8 mouse cellular contexts compared by ENCODE assay signal in the genomic region with DNA sequence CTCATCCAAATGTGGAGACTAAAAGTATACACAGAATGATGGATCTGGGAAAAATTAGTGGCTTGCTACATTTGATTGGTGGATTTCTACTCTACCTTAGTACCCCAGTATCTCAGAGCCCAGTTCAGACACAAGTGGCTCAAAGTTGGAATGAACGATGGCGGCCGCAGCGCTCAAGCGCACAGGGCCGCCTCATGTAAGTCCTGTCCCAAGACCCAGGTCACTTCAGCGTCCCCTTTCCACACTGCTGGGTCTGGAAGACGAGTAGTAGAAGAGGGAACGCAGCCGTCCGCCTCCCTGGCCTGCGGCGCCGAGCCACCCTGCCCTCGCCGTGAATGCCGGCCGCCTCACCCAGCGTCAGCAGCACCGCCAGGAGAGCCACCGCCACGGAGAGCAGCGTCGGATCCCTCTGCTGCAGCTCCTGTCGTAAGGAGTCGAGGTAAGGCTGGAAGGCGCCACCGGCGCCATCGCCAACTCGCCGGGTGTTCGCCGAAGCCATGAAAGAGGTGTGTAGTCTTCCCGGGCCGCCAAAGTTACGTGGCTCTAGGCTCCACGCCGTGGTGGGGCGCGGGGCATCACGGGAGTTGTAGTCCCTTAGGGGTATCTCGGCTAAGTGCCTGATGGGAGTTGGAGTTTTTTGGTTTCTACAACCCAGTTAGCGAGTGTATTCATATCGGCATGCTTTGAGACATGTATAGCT. TPM values are rescaled to one million over a fixed set of nuclear protein-coding genes. Genes with fewer than 3 reads are reported as not detected.
DNase-seq lines count a peak whose midpoint lies in the region; ATAC-seq and TF ChIP-seq lines count a peak whose summit lies in the region.

A gene (minus strand): TSS at position 577 of the 700 bp plus-strand sequence.

- peak within 1 kb of the TSS; percentile 82 to 99 (median 95) for H3K4me3 ChIP-seq in CH12.LX (replicated peaks in 1 of 3; ENCODE audit: low read depth in 2 of 3, low read length in 2 of 3, poor library complexity in 1 of 3)
- peak within 1 kb of the TSS; percentile 76 for H3K4me3 ChIP-seq in forebrain, embryonic 11.5 days (ENCODE audit: low read depth, low read length)
- H3K4me3 ChIP-seq in heart, embryonic 16.5 days (ENCODE audit: low read length): peak within 1 kb of the TSS; percentile 93
- H3K4me3 ChIP-seq in liver, embryonic 15.5 days (replicated peaks): peak within 1 kb of the TSS; percentile 84
- peak within 1 kb of the TSS; percentile 79 for H3K4me3 ChIP-seq in neural tube, embryonic 12.5 days

- TF ChIP-seq RAD21 in CH12.LX (IDR thresholded peaks at IDR 0.05; ENCODE audit: low read depth, low read length): no peak

- in situ Hi-C loops in CH12.LX (cut with MboI; ENCODE audit: low pct_ligation_motif_present, low pct_unique_long_range_greater_than_20kb, low sequenced_read_pairs): no loop called here

- peaks cover 20 to 29% of the 10 kb centered on the region in 2 experiments for H3K36me3 ChIP-seq in CH12.LX (replicated peaks in 1 of 2; ENCODE audit: control insufficient read depth in 1 of 2, insufficient read depth in 1 of 2, low read length in 1 of 2)
- peaks cover 8% of the 10 kb centered on the region; the same call in 1 of the 2 replicates for H3K36me3 ChIP-seq in forebrain, embryonic 11.5 days (ENCODE audit: control insufficient read depth, insufficient read depth, low read length)
- H3K36me3 ChIP-seq in heart, embryonic 16.5 days (ENCODE audit: control insufficient read depth, insufficient read depth): peaks cover 24% of the 10 kb centered on the region
- peaks cover 20% of the 10 kb centered on the region for H3K36me3 ChIP-seq in liver, embryonic 15.5 days (replicated peaks)
- peaks cover 19% of the 10 kb centered on the region for H3K36me3 ChIP-seq in neural tube, embryonic 12.5 days

- peak; percentile 89 for DNase-seq in CH12.LX (ENCODE audit: extremely low read depth)
- peak; percentile 85 for DNase-seq in c-Kit-positive CD71-positive TER-119-negative erythroid progenitor cells, embryonic 14.5 days (ENCODE audit: low read depth)
- DNase-seq in forebrain, embryonic 11.5 days (ENCODE audit: low spot score): peak; percentile 94
- peak; percentile 95 to 98 for DNase-seq in kidney, postnatal 36 days
- DNase-seq in telencephalon, adult 2 months (ENCODE audit: low read depth, low spot score): peak; percentile 90

- H3K9me3 ChIP-seq in CH12.LX (replicated peaks; ENCODE audit: low read length): peaks cover 4% of the 10 kb centered on the region
- H3K9me3 ChIP-seq in forebrain, embryonic 11.5 days (ENCODE audit: control insufficient read depth, low read length): no peaks in the 10 kb centered on the region
- no peaks in the 10 kb centered on the region; the same call in 1 of the 2 replicates for H3K9me3 ChIP-seq in heart, embryonic 16.5 days (replicated peaks; ENCODE audit: control insufficient read depth, low read length)
- H3K9me3 ChIP-seq in liver, embryonic 15.5 days (replicated peaks): no peaks in the 10 kb centered on the region
- H3K9me3 ChIP-seq in neural tube, embryonic 12.5 days: no peaks in the 10 kb centered on the region

- H3K4me1 ChIP-seq in CH12.LX (ENCODE audit: control insufficient read depth in 1 of 2, insufficient read depth in 2 of 2): peaks cover 4 to 11% of the 10 kb centered on the region in 2 experiments; a peak in 3 of 4 replicates
- no peaks in the 10 kb centered on the region for H3K4me1 ChIP-seq in forebrain, embryonic 11.5 days (replicated peaks; ENCODE audit: control insufficient read depth, insufficient read depth, low read length)
- H3K4me1 ChIP-seq in heart, embryonic 16.5 days (ENCODE audit: control insufficient read depth, insufficient read depth, low read length): peaks cover 4% of the 10 kb centered on the region; the same call in 1 of the 2 replicates
- peaks cover 21% of the 10 kb centered on the region for H3K4me1 ChIP-seq in liver, embryonic 15.5 days (replicated peaks)
- peaks cover 3% of the 10 kb centered on the region; the same call in 1 of the 2 replicates for H3K4me1 ChIP-seq in neural tube, embryonic 12.5 days

- peak within 1 kb of the TSS; percentile 89 for H3K9ac ChIP-seq in CH12.LX (ENCODE audit: insufficient read depth, low read depth)
- H3K9ac ChIP-seq in forebrain, embryonic 11.5 days (ENCODE audit: low read length): peak within 1 kb of the TSS; percentile 85
- peak within 1 kb of the TSS; percentile 93 for H3K9ac ChIP-seq in heart, embryonic 16.5 days (ENCODE audit: low read length)
- peak within 1 kb of the TSS; percentile 78 for H3K9ac ChIP-seq in liver, embryonic 15.5 days
- H3K9ac ChIP-seq in neural tube, embryonic 12.5 days: peak within 1 kb of the TSS; percentile 81

- dilution Hi-C loops in CH12.LX (cut with MboI; ENCODE audit: extremely low pct_ligation_motif_present, extremely low pct_unique_long_range_greater_than_20kb, low sequenced_read_pairs): no loop called here

- WGBS in forebrain, embryonic 11.5 days: under 1% methylated on average over 45 of the region's 45 CpGs
- WGBS in heart, embryonic 16.5 days: under 1% methylated on average over 45 of the region's 45 CpGs
- under 1% methylated on average over 45 of the region's 45 CpGs for WGBS in liver, embryonic 15.5 days (ENCODE audit: insufficient replicate concordance)
- under 1% methylated on average over 45 of the region's 45 CpGs for WGBS in neural tube, embryonic 12.5 days

- no peak for TF ChIP-seq CTCF in CH12.LX (conservative IDR thresholded peaks at IDR 0.05 in 1 of 2, IDR thresholded peaks at IDR 0.05 in 1 of 2; ENCODE audit: low read depth in 2 of 2, low read length in 2 of 2)

- TF ChIP-seq POLR2A in CH12.LX (IDR thresholded peaks at IDR 0.05; ENCODE audit: low read depth, low read length): peak; percentile 88

- H3K27me3 ChIP-seq in CH12.LX (replicated peaks): no peaks in the 10 kb centered on the region
- H3K27me3 ChIP-seq in forebrain, embryonic 11.5 days (ENCODE audit: control insufficient read depth, insufficient read depth, low read length): no peaks in the 10 kb centered on the region
- no peaks in the 10 kb centered on the region for H3K27me3 ChIP-seq in heart, embryonic 16.5 days (ENCODE audit: control insufficient read depth, insufficient read depth, low read length)
- no peaks in the 10 kb centered on the region for H3K27me3 ChIP-seq in liver, embryonic 15.5 days
- no peaks in the 10 kb centered on the region for H3K27me3 ChIP-seq in neural tube, embryonic 12.5 days (replicated peaks)

- peak within 1 kb of the TSS; percentile 72 for H3K4me2 ChIP-seq in CH12.LX (ENCODE audit: insufficient read depth, low read depth, poor library complexity, severe bottlenecking)
- H3K4me2 ChIP-seq in forebrain, embryonic 11.5 days (ENCODE audit: low read depth, low read length, severe bottlenecking): peak within 1 kb of the TSS; percentile 62
- H3K4me2 ChIP-seq in heart, embryonic 16.5 days (ENCODE audit: low read depth, low read length): peak within 1 kb of the TSS; percentile 68
- H3K4me2 ChIP-seq in liver, embryonic 15.5 days: peak within 1 kb of the TSS; percentile 75
- H3K4me2 ChIP-seq in neural tube, embryonic 12.5 days (replicated peaks): peak within 1 kb of the TSS; percentile 60

- no peak for TF ChIP-seq EP300 in CH12.LX (IDR thresholded peaks at IDR 0.05; ENCODE audit: low read length)

- peak; percentile 98 for ATAC-seq in forebrain, embryonic 11.5 days (replicated peaks; ENCODE audit: low FRiP score)
- peak; percentile 99 for ATAC-seq in heart, embryonic 16.5 days (replicated peaks; ENCODE audit: extremely low read depth, insufficient read depth, low FRiP score)
- peak; percentile 94 for ATAC-seq in liver, embryonic 15.5 days (ENCODE audit: insufficient read depth)
- ATAC-seq in neural tube, embryonic 12.5 days (ENCODE audit: low FRiP score, low read depth): peak; percentile 98

- peaks cover 19% of the 10 kb centered on the region for H3K79me2 ChIP-seq in CH12.LX (replicated peaks; ENCODE audit: control insufficient read depth, extremely low read depth, insufficient read depth, poor library complexity, severe bottlenecking)

- H3K27ac ChIP-seq in CH12.LX (ENCODE audit: insufficient read depth, low read depth): peak within 1 kb of the TSS; percentile 7; the same call in 1 of the 2 replicates
- H3K27ac ChIP-seq in forebrain, embryonic 11.5 days (ENCODE audit: low read depth, low read length): peak within 1 kb of the TSS; percentile 65; the same call in 1 of the 2 replicates
- peak within 1 kb of the TSS; percentile 87 for H3K27ac ChIP-seq in heart, embryonic 16.5 days (ENCODE audit: low read length)
- H3K27ac ChIP-seq in liver, embryonic 15.5 days (replicated peaks): peak within 1 kb of the TSS; percentile 67
- no peak within 1 kb of the TSS for H3K27ac ChIP-seq in neural tube, embryonic 12.5 days

TF ChIP-seq in CH12.LX, 34 proteins besides CTCF, POLR2A, EP300 and RAD21 (continues in another document):
- TF ChIP-seq E2F4 (IDR thresholded peaks at IDR 0.05; ENCODE audit: insufficient replicate concordance, low read depth, low read length): peak; percentile 79; the same call in 1 of the 2 replicates
- 0 out of 2 replicates have a peak, but pooled peaks have one; percentile 49 for TF ChIP-seq IRF4 (IDR thresholded peaks at IDR 0.05; ENCODE audit: low read depth, low read length)
- TF ChIP-seq TBP (conservative IDR thresholded peaks at IDR 0.05; ENCODE audit: low read depth, low read length): peak; percentile 95
- no peak for TF ChIP-seq BHLHE40 (IDR thresholded peaks at IDR 0.05; ENCODE audit: low read depth, low read length)
- peak; percentile 76 for TF ChIP-seq TCF12 (IDR thresholded peaks at IDR 0.05; ENCODE audit: low read depth, low read length)
- TF ChIP-seq CHD1 (IDR thresholded peaks at IDR 0.05; ENCODE audit: low read depth, low read length): peak; percentile 4; the same call in 1 of the 2 replicates
- 0 out of 2 replicates have a peak, but pooled peaks have one; percentile 16 for TF ChIP-seq RCOR1 (conservative IDR thresholded peaks at IDR 0.05; ENCODE audit: low read depth, low read length)
- TF ChIP-seq KAT2A (IDR thresholded peaks at IDR 0.05; ENCODE audit: insufficient replicate concordance, low read length): peak; percentile 97
- peak; percentile 94 for TF ChIP-seq MXI1 (IDR thresholded peaks at IDR 0.05; ENCODE audit: low read depth, low read length)
- TF ChIP-seq USF1 (IDR thresholded peaks at IDR 0.05; ENCODE audit: low read depth, low read length): no peak
- TF ChIP-seq UBTF (IDR thresholded peaks at IDR 0.05; ENCODE audit: low read depth, low read length): 0 out of 2 replicates have a peak, but pooled peaks have one; percentile 54
- TF ChIP-seq ZMIZ1 (IDR thresholded peaks at IDR 0.05; ENCODE audit: low read depth, low read length): peak; percentile 80

RNA-seq across cellular contexts. Expression of the gene that starts here (rescaled TPM):
- total RNA-seq in CH12.LX (2012; rRNA removed): 59.7 and 69.9 TPM in 2 replicates
- total RNA-seq in CH12.LX (2014; rRNA removed): 37.8 and 39.5 TPM in 2 replicates
- polyA plus RNA-seq in CH12.LX (2012; ENCODE audit: insufficient read length, low read depth): 56.2 and 67.2 TPM in 2 replicates
- polyA plus RNA-seq in forebrain, embryonic 11.5 days (2014; fragmentation: Nextera tagmentation; extraction: Ambion mirVana): 59.4 and 66.6 TPM in 2 replicates
- polyA plus RNA-seq in heart, embryonic 16.5 days (2015; fragmentation: Nextera tagmentation; extraction: Ambion mirVana): 42.6 and 46.7 TPM in 2 replicates
- polyA plus RNA-seq in liver, embryonic 15.5 days (2015; fragmentation: Nextera tagmentation; extraction: Ambion mirVana): 18.9 and 22.5 TPM in 2 replicates
- polyA plus RNA-seq in neural tube, embryonic 12.5 days (2016; fragmentation: Nextera tagmentation; extraction: Ambion mirVana): 54.0 and 54.3 TPM in 2 replicates
